Mouse (Mus musculus): ENCODE measurements around the gene Ubxn1. TPM values are rescaled to one million over a fixed set of nuclear protein-coding genes. Genes with fewer than 3 reads are reported as not detected.
"Not testable (repeated sequence)": the region's sequence is repeated elsewhere in the genome, so short reads cannot be mapped to it uniquely, and the experiment has no call there.

Ubxn1 gene
- total RNA-seq, 2 experiments from 2014 or later: 197 to 321 TPM

- intact Hi-C loops (cut with DNase I): no loop called here
- peak; percentile 61 to 69 for DNase-seq
These were observed 18.9 kb upstream of the Ubxn1 start for GRCm38 (mm10) chr19:8852236-8852928.

GRCm38 (mm10) chr19:8853117-8853516 lies 18.2 kb upstream of the Ubxn1 start:
- no peak for DNase-seq
- intact Hi-C loops (cut with DNase I): no loop called here

- peak in 1 of 2 experiments; percentile 42 for DNase-seq
- intact Hi-C loops (cut with DNase I): loop anchor here (5.0 kb wide), 1 partner anchor 250 kb away; no protein-coding TSS in a partner anchor
These were observed 13.6 kb upstream of the Ubxn1 start for GRCm38 (mm10) chr19:8857689-8858088.

- no peak for DNase-seq
- intact Hi-C loops (cut with DNase I): loop anchor here (5.0 kb wide), 1 partner anchor 248 kb away; no protein-coding TSS in a partner anchor
These were observed 12.3 kb upstream of the Ubxn1 start for GRCm38 (mm10) chr19:8859018-8859417.

GRCm38 (mm10) chr19:8864265-8864664 lies 7.0 kb upstream of the Ubxn1 start:
- intact Hi-C loops (cut with DNase I): no loop called here

GRCm38 (mm10) chr19:8870381-8870780 lies 915 bp upstream of the Ubxn1 start:
- DNase-seq; intact Hi-C loops (cut with DNase I): not testable (repeated sequence)

More at GRCm38 (mm10) chr19:8864265-8864664, 7.0 kb upstream of the Ubxn1 start:
- DNase-seq: no peak

GRCm38 (mm10) chr19:8870838-8871237 lies 458 bp upstream of the Ubxn1 start:
- intact Hi-C loops (cut with DNase I): no loop called here
- DNase-seq: no peak

- intact Hi-C loops (cut with DNase I): loop anchor here (2.0 kb wide), 1 partner anchor 56 kb away; the partner anchor contains the start of genes Eml3 and Rom1
- DNase-seq: no peak
These were observed 1.1 kb downstream of the Ubxn1 start for GRCm38 (mm10) chr19:8872266-8872840.

- DNase-seq: no peak
- intact Hi-C loops (cut with DNase I): no loop called here
These were observed 3.7 kb downstream of the Ubxn1 start for GRCm38 (mm10) chr19:8875031-8875430.

- intact Hi-C loops (cut with DNase I): no loop called here
- DNase-seq: peak; percentile 83 to 84
These were observed 9.2 kb downstream of the Ubxn1 start, which contains the start of gene Uqcc3 for GRCm38 (mm10) chr19:8880311-8881033. TSS of gene Uqcc3 (minus strand) at chr19:8880923.

GRCm38 (mm10) chr19:8881034-8881392 lies 9.7 kb downstream of the Ubxn1 start:
- no peak for DNase-seq
- intact Hi-C loops (cut with DNase I): no loop called here

GRCm38 (mm10) chr19:8883616-8884015 lies 12.3 kb downstream of the Ubxn1 start, which contains the start of the genes Lbhd1 and Gm49403:
TSS of gene Lbhd1 (plus strand) at chr19:8883732.
TSS of gene Gm49403 (plus strand) at chr19:8883930.
- DNase-seq: no peak
- intact Hi-C loops (cut with DNase I): no loop called here

- no peak for DNase-seq
- intact Hi-C loops (cut with DNase I): no loop called here
These were observed 15.8 kb downstream of the Ubxn1 start for GRCm38 (mm10) chr19:8886916-8887584.

- intact Hi-C loops (cut with DNase I): no loop called here
- DNase-seq: no peak
These were observed 16.5 kb downstream of the Ubxn1 start for GRCm38 (mm10) chr19:8887585-8888463.

GRCm38 (mm10) chr19:8888511-8889385 lies 17.5 kb downstream of the Ubxn1 start, which contains the start of the genes 1810009A15Rik and Gm49416:
TSS of gene 1810009A15Rik (plus strand) at chr19:8888853.
TSS of gene Gm49416 (plus strand) at chr19:8888926.
- intact Hi-C loops (cut with DNase I): no loop called here
- DNase-seq: peak; percentile 86 to 93

GRCm38 (mm10) chr19:8892829-8893766 lies 21.8 kb downstream of the Ubxn1 start, which contains the start of gene Ints5:
TSS of gene Ints5 (plus strand) at chr19:8893005.
- peak; percentile 79 to 84 for DNase-seq
- intact Hi-C loops (cut with DNase I): loop anchor here (5.0 kb wide), 1 partner anchor 51 kb away; no protein-coding TSS in a partner anchor

- DNase-seq: no peak
- intact Hi-C loops (cut with DNase I): no loop called here
These were observed 24.2 kb downstream of the Ubxn1 start for GRCm38 (mm10) chr19:8895397-8895960.
